Mouse (Mus musculus) lung, embryonic 14.5 days (tissue): ENCODE measurements around the gene Kif2a. TPM values are rescaled to one million over a fixed set of nuclear protein-coding genes. Genes with fewer than 3 reads are reported as not detected.
"Not testable (repeated sequence)": the region's sequence is repeated elsewhere in the genome, so short reads cannot be mapped to it uniquely, and the experiment has no call there.

Experiments
- ATAC-seq: fragments of 200-750 bp; cut with Nextera tagmentation; 2 replicates; pipeline ENCODE4 v1.8.0; 2017; ENCODE audit warnings: mild to moderate bottlenecking, moderate TSS enrichment, moderate library complexity; ENCODE audit not compliant: insufficient read depth
- DNase-seq: peaks from one replicate; pipeline ENCODE4 v3.0.0-alpha.2; 2015
- H3K27ac ChIP-seq: fragments of 300-500 bp; sonication (generic); 2 replicates; pipeline ENCODE4 v1.5.1; 2014; ENCODE audit warnings: low read depth, mild to moderate bottlenecking, moderate library complexity
- H3K27me3 ChIP-seq: fragments of 300-500 bp; sonication (generic); 2 replicates; pipeline ENCODE4 v1.6.1; 2014; ENCODE audit warnings: low read length, control low read depth; ENCODE audit not compliant: insufficient read depth
- H3K36me3 ChIP-seq: fragments of 300-500 bp; sonication (generic); 2 replicates; pipeline ENCODE4 v1.6.1; 2014; ENCODE audit warnings: control low read depth; ENCODE audit not compliant: insufficient read depth
- H3K4me1 ChIP-seq: fragments of 300-500 bp; sonication (generic); 2 replicates; pipeline ENCODE4 v1.6.1; 2014; ENCODE audit warnings: antibody characterized with exemption, control low read depth; ENCODE audit not compliant: insufficient read depth
- H3K4me2 ChIP-seq: fragments of 300-500 bp; sonication (generic); 2 replicates; pipeline ENCODE4 v1.6.1; 2014; ENCODE audit warnings: mild to moderate bottlenecking
- H3K4me3 ChIP-seq: fragments of 300-500 bp; sonication (generic); 2 replicates; pipeline ENCODE4 v1.5.1; 2014; ENCODE audit warnings: low read depth, low read length
- H3K9ac ChIP-seq: fragments of 300-500 bp; sonication (generic); 2 replicates; pipeline ENCODE4 v1.6.1; 2014
- H3K9me3 ChIP-seq: fragments of 300-500 bp; sonication (generic); 2 replicates; pipeline ENCODE4 v1.6.1; 2016; ENCODE audit warnings: low read depth, low read length, control low read depth
- CTCF ChIP-seq: IDR thresholded peaks from 2 replicates; pipeline ENCODE4 v1.5.1; 2016; ENCODE audit warnings: antibody characterized with exemption, low read depth
- WGBS: fragments of 180-500 bp; shearing (Covaris S2); extraction: QIAGEN DNeasy Blood & Tissue Kit; methylation state at CpG from one replicate; pipeline ENCODE4 v1.1.7; 2014; 5-methylcytosine and 5-hydroxymethylcytosine counted together
- polyA plus RNA-seq: library from polyadenylated mRNA; unstranded; fragments of >200 nt; fragmentation: Nextera tagmentation; extraction: Ambion mirVana; gene quantifications from 2 replicates; pipeline ENCODE4 v1.2.1, GENCODE M21; 2014

Gene Kif2a
- polyA plus RNA-seq, 1 experiment from 2014 or later, result 27.2 TPM

- DNase-seq, result no peak
- Histone ChIP-seq H3K36me3 (peaks cover 5% of the 10 kb centered on the region; the same call in 1 of the 2 replicates), H3K4me1 (no peaks in the 10 kb centered on the region), H3K4me2 (no peak overlapping the region), H3K27me3 (no peaks in the 10 kb centered on the region), H3K9ac (no peak overlapping the region), H3K9me3 (no peaks in the 10 kb centered on the region), H3K4me3 (no peak overlapping the region), H3K27ac (no peak overlapping the region)
- WGBS, result 96% methylated on average over 2 of the region's 2 CpGs
- no peak for ATAC-seq
- TF ChIP-seq CTCF, result no peak
Measured at GRCm38 (mm10) chr13:106998026-106998425, 23.9 kb downstream of the Kif2a start.

GRCm38 (mm10) chr13:106997557-106997956 is 24.4 kb downstream of the Kif2a start:
- WGBS, result 95% methylated on average over 4 of the region's 4 CpGs
- H3K27me3 ChIP-seq, DNase-seq, H3K36me3 ChIP-seq, H3K9me3 ChIP-seq, ATAC-seq, H3K4me2 ChIP-seq, H3K4me1 ChIP-seq, H3K9ac ChIP-seq, H3K4me3 ChIP-seq, H3K27ac ChIP-seq: not testable (repeated sequence)

DNA sequence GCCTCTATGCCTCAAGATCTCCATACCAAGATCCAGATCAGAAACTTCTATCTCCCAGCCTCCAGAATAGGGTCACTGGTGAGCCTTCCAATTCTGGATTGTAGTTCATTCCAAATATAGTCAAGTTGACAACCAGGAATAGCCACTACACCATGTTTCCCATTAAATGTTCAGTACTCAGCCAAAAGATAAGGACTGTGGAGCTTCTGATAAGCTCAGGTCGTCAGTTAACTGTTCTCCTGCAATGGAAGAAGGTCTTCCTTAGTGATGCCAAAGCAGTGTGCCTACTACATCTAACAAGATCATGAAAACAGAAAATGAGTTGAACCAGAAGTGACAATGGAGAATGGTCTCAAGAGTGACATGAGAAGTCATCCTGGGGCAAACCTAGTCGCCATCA is 25.0 kb downstream of the Kif2a start:
- no peak for TF ChIP-seq CTCF
- Histone ChIP-seq H3K27me3 (no peaks in the 10 kb centered on the region), H3K27ac (no peak overlapping the region), H3K9ac (no peak overlapping the region), H3K4me1 (no peaks in the 10 kb centered on the region), H3K4me3 (no peak overlapping the region), H3K9me3 (no peaks in the 10 kb centered on the region), H3K4me2 (no peak overlapping the region), H3K36me3 (peaks cover 15% of the 10 kb centered on the region)
- 57% methylated on average over 2 of the region's 2 CpGs for WGBS
- DNase-seq, result no peak
- no peak for ATAC-seq

DNA sequence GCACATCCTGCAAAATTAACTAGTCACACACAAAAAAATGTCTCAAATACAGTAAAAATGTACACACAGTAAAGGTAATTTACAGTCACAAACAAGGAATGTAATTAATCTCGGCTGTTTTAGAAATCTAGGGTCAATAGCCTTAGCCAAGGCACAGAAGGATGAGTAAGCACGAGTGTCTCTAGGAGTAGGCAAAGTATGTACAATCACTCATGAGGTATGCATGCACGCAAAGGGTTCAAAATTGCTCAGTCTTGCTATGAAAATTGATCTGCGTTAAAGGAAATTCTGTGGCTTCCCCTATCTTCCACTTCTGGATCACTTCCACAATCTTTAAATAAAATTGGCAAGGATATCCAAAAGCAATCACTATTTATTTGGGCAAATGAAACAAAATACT is 60.4 kb downstream of the Kif2a start:
- H3K9ac ChIP-seq, result no peak overlapping the region
- no peaks in the 10 kb centered on the region for H3K27me3 ChIP-seq
- WGBS, result 89% methylated on average over 4 of the region's 4 CpGs
- H3K4me1 ChIP-seq, result no peaks in the 10 kb centered on the region
- TF ChIP-seq CTCF, result no peak
- H3K27ac ChIP-seq, result no peak overlapping the region
- H3K4me2 ChIP-seq, result no peak overlapping the region
- H3K9me3 ChIP-seq, result no peaks in the 10 kb centered on the region
- H3K36me3 ChIP-seq, result peaks cover 59% of the 10 kb centered on the region
- ATAC-seq (no peak), DNase-seq (no peak)
- no peak overlapping the region for H3K4me3 ChIP-seq

GRCm38 (mm10) chr13:106960557-106960956 is 61.4 kb downstream of the Kif2a start:
- no peak overlapping the region for H3K4me2 ChIP-seq
- no peak overlapping the region for H3K4me3 ChIP-seq
- TF ChIP-seq CTCF, result no peak
- 81% methylated on average over 3 of the region's 3 CpGs for WGBS
- ATAC-seq (no peak), DNase-seq (no peak)
- H3K9ac ChIP-seq, result no peak overlapping the region
- no peak overlapping the region for H3K27ac ChIP-seq
- H3K9me3 ChIP-seq, result no peaks in the 10 kb centered on the region
- H3K4me1 ChIP-seq, result no peaks in the 10 kb centered on the region
- H3K36me3 ChIP-seq, result peaks cover 68% of the 10 kb centered on the region
- H3K27me3 ChIP-seq, result no peaks in the 10 kb centered on the region

GRCm38 (mm10) chr13:106958286-106958685 is 63.6 kb downstream of the Kif2a start:
- WGBS, result 87% methylated on average over 3 of the region's 3 CpGs

DNA sequence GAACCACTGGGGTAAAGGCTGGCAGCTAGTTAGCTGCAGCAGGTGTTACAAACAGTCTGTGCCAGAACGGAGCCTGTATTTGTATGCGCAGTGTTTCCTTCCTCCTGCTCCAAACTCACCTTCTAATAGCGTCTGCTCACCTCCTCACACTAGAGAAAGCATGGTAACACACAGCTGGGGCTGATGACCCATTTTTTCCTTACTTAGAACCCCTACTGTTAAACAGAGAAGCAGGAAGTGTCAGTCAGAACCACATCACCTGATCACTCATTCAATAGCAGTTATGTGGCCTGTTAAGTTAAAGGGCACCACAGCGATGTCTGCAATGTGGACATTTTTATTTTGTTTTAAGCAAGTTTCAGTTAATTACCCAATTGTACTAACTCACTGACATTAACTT is 64.4 kb downstream of the Kif2a start:
- ATAC-seq, result no peak
- H3K9me3 ChIP-seq, result no peaks in the 10 kb centered on the region
- H3K4me1 ChIP-seq, result no peaks in the 10 kb centered on the region
- DNase-seq, result no peak
- H3K9ac ChIP-seq, result no peak overlapping the region
- no peak overlapping the region for H3K4me3 ChIP-seq
- no peak overlapping the region for H3K27ac ChIP-seq
- H3K36me3 ChIP-seq, result peaks cover 72% of the 10 kb centered on the region
- WGBS, result 81% methylated on average over 4 of the region's 4 CpGs
- H3K27me3 ChIP-seq, result no peaks in the 10 kb centered on the region
- H3K4me2 ChIP-seq, result no peak overlapping the region
- no peak for TF ChIP-seq CTCF

More at GRCm38 (mm10) chr13:106958286-106958685, 63.6 kb downstream of the Kif2a start:
- ATAC-seq (no peak), DNase-seq (no peak)
- Histone ChIP-seq H3K9ac (no peak overlapping the region), H3K4me2 (no peak overlapping the region), H3K9me3 (no peaks in the 10 kb centered on the region), H3K4me1 (no peaks in the 10 kb centered on the region), H3K27ac (no peak overlapping the region), H3K27me3 (no peaks in the 10 kb centered on the region), H3K36me3 (peaks cover 74% of the 10 kb centered on the region), H3K4me3 (no peak overlapping the region)
- TF ChIP-seq CTCF, result no peak

- DNase-seq (no peak), ATAC-seq (no peak)
- no peak overlapping the region for H3K27ac ChIP-seq
- H3K27me3 ChIP-seq, result no peaks in the 10 kb centered on the region
- no peaks in the 10 kb centered on the region for H3K9me3 ChIP-seq
- TF ChIP-seq CTCF, result no peak
- no peak overlapping the region for H3K4me3 ChIP-seq
- H3K4me1 ChIP-seq, result no peaks in the 10 kb centered on the region
- H3K36me3 ChIP-seq, result peaks cover 76% of the 10 kb centered on the region
- no peak overlapping the region for H3K4me2 ChIP-seq
- 85% methylated on average over 3 of the region's 3 CpGs for WGBS
- no peak overlapping the region for H3K9ac ChIP-seq
Measured at GRCm38 (mm10) chr13:106954880-106955279, 67.0 kb downstream of the Kif2a start.
